Mouse (Mus musculus) gastrocnemius, adult 8-10 months (tissue): ENCODE measurements around the gene Hoxb1. TPM values are rescaled to one million over a fixed set of nuclear protein-coding genes. Genes with fewer than 3 reads are reported as not detected.

ENCODE experiments used
- DNase-seq, 2 experiments: peaks; one replicate each; pipeline ENCODE4 v3.0.0; 2022; ENCODE audit warnings: low spot score in 2 of 2
- total RNA-seq, 4 experiments: library from RNA; stranded (reverse); gene quantifications; 2 replicates each; pipeline ENCODE4 v1.2.4; 2022

Gene Hoxb1
- total RNA-seq, 4 experiments from 2014 or later: not detected

GRCm38 (mm10) chr11:96334002-96334364, 31.6 kb upstream of the Hoxb1 start:
- DNase-seq: no peak

GRCm38 (mm10) chr11:96334998-96335397, 30.6 kb upstream of the Hoxb1 start:
- DNase-seq: no peak

- no peak for DNase-seq
These were observed 29.0 kb upstream of the Hoxb1 start for GRCm38 (mm10) chr11:96336597-96336996.

GRCm38 (mm10) chr11:96337026-96337425, 28.5 kb upstream of the Hoxb1 start:
- DNase-seq: no peak

GRCm38 (mm10) chr11:96338957-96339855, 26.3 kb upstream of the Hoxb1 start:
- no peak for DNase-seq

GRCm38 (mm10) chr11:96340698-96341365, 24.7 kb upstream of the Hoxb1 start:
- DNase-seq: no peak

GRCm38 (mm10) chr11:96341701-96342575, 23.6 kb upstream of the Hoxb1 start:
- DNase-seq: no peak

GRCm38 (mm10) chr11:96342576-96342930, 23.0 kb upstream of the Hoxb1 start:
- no peak for DNase-seq

GRCm38 (mm10) chr11:96343206-96343745, 22.3 kb upstream of the Hoxb1 start:
- no peak for DNase-seq

GRCm38 (mm10) chr11:96344061-96344877, 21.3 kb upstream of the Hoxb1 start:
- DNase-seq: no peak

GRCm38 (mm10) chr11:96344878-96345159, 20.7 kb upstream of the Hoxb1 start:
- no peak for DNase-seq

GRCm38 (mm10) chr11:96345220-96345892, 20.2 kb upstream of the Hoxb1 start:
- DNase-seq: no peak

GRCm38 (mm10) chr11:96345893-96346806, 19.4 kb upstream of the Hoxb1 start:
- DNase-seq: no peak

GRCm38 (mm10) chr11:96346916-96347520, 18.5 kb upstream of the Hoxb1 start:
- no peak for DNase-seq

GRCm38 (mm10) chr11:96347717-96348116, 17.8 kb upstream of the Hoxb1 start:
- no peak for DNase-seq

- DNase-seq: no peak
These were observed 17.2 kb upstream of the Hoxb1 start for GRCm38 (mm10) chr11:96348141-96348928.

GRCm38 (mm10) chr11:96348988-96349387, 16.6 kb upstream of the Hoxb1 start:
- no peak for DNase-seq
